Mouse (Mus musculus) lung, postnatal 0 days (tissue): ENCODE measurements around the gene Hcrtr1. TPM values are rescaled to one million over a fixed set of nuclear protein-coding genes. Genes with fewer than 3 reads are reported as not detected.

Experiments
- ATAC-seq: fragments of 200-750 bp; cut with Nextera tagmentation; 2 replicates; pipeline ENCODE4 v1.8.0; 2017; ENCODE audit warnings: moderate library complexity
- DNase-seq: peaks from one replicate; pipeline ENCODE4 v3.0.0-alpha.2; 2016; ENCODE audit warnings: low spot score
- H3K27ac ChIP-seq: fragments of 300-500 bp; sonication (generic); 2 replicates; pipeline ENCODE4 v1.5.1; 2014; ENCODE audit warnings: antibody characterized with exemption, mild to moderate bottlenecking, low read length, mixed read lengths
- H3K27me3 ChIP-seq: fragments of 300-500 bp; sonication (generic); replicated peaks from 2 replicates; pipeline ENCODE4 v1.6.1; 2014; ENCODE audit warnings: low read length, mixed read lengths; ENCODE audit not compliant: insufficient read depth
- H3K36me3 ChIP-seq: fragments of 300-500 bp; sonication (generic); 2 replicates; pipeline ENCODE4 v1.6.1; 2014; ENCODE audit warnings: low read length, mixed read lengths; ENCODE audit not compliant: insufficient read depth
- H3K4me1 ChIP-seq: fragments of 300-500 bp; sonication (generic); 2 replicates; pipeline ENCODE4 v1.6.1; 2014; ENCODE audit warnings: antibody characterized with exemption, low read depth, low read length, mixed read lengths; ENCODE audit not compliant: insufficient read depth
- H3K4me2 ChIP-seq: fragments of 300-500 bp; sonication (generic); replicated peaks from 2 replicates; pipeline ENCODE4 v1.6.1; 2014; ENCODE audit warnings: low read depth, mild to moderate bottlenecking, low read length, moderate library complexity, mixed read lengths
- H3K4me3 ChIP-seq: fragments of 300-500 bp; sonication (generic); 2 replicates; pipeline ENCODE4 v1.5.1; 2014; ENCODE audit warnings: low read depth, low read length
- H3K9ac ChIP-seq: fragments of 300-500 bp; sonication (generic); replicated peaks from 2 replicates; pipeline ENCODE4 v1.6.1; 2014; ENCODE audit warnings: low read depth, mild to moderate bottlenecking
- H3K9me3 ChIP-seq: fragments of 300-500 bp; sonication (generic); 2 replicates; pipeline ENCODE4 v1.6.1; 2016; ENCODE audit warnings: low read length, mixed read lengths
- CTCF ChIP-seq: IDR thresholded peaks from 2 replicates; pipeline ENCODE4 v1.5.1; 2016; ENCODE audit warnings: antibody characterized with exemption, mild to moderate bottlenecking
- EP300 ChIP-seq: IDR thresholded peaks from 2 replicates; pipeline ENCODE4 v1.6.1; 2016; ENCODE audit warnings: antibody characterized with exemption, mild to moderate bottlenecking, control low read depth
- WGBS: fragments of 180-500 bp; shearing (Covaris S2); extraction: QIAGEN DNeasy Blood & Tissue Kit; methylation state at CpG from one replicate; pipeline ENCODE4 v1.1.7; 2014; 5-methylcytosine and 5-hydroxymethylcytosine counted together
- polyA plus RNA-seq: library from polyadenylated mRNA; unstranded; fragments of >200 nt; fragmentation: Nextera tagmentation; extraction: Ambion mirVana; gene quantifications from 2 replicates; pipeline ENCODE4 v1.2.1, GENCODE M21; 2015

Gene Hcrtr1
- polyA plus RNA-seq, 1 experiment from 2014 or later: 0.18 TPM

DNA sequence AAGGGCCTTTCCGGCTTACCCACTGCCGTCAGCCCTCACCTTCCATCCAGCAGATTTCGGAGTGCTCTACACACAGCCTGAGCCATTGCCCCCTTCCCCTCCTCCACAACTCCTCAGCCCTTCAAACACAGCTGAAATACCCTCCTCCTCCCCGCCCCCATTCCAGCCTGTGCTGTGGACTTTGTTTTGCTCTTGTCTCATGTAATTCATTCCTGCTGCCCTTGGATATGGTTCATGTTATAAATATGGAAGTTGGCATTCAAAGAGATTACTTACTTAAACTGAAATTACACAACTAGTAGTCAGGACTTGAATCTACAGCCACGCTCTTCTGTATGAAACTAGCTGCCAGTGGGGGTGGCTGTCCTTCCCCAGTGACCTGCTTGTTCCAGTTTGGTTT, 16.1 kb downstream of the Hcrtr1 start:
- peak; percentile 39; the same call in 1 of the 2 replicates for TF ChIP-seq EP300
- TF ChIP-seq CTCF: no peak
- H3K27ac ChIP-seq: peak overlapping the region; percentile 91
- H3K4me3 ChIP-seq: no peak overlapping the region
- DNase-seq (peak; percentile 52), ATAC-seq (no peak)
- 67% methylated on average over 5 of the region's 5 CpGs for WGBS
- no peaks in the 10 kb centered on the region for H3K9me3 ChIP-seq
- H3K36me3 ChIP-seq: peaks cover 19% of the 10 kb centered on the region; the same call in 1 of the 2 replicates
- H3K4me1 ChIP-seq: peaks cover 7% of the 10 kb centered on the region; the same call in 1 of the 2 replicates
- no peaks in the 10 kb centered on the region for H3K27me3 ChIP-seq
- no peak overlapping the region for H3K9ac ChIP-seq
- no peak overlapping the region for H3K4me2 ChIP-seq

DNA sequence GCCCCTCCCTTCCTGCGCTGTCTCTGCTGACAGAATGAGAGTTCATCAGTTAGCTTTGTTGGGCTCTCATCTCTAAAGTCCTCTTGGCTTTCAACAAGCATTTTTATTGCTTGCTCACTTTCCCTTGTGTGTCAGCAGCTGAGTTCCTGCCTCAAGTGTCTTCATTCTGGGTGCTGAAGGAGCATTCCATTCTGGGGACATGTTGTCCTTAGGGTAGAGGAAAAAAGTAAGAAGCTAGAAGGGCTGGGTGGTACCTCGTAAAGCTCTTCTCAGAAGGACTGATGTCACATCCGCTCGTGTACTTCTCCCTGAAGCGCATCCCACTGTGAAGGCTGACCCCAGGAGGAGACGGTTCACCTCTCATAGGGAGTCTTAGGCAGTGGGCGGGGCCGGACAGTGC, 17.6 kb downstream of the Hcrtr1 start:
- H3K4me3 ChIP-seq: no peak overlapping the region
- H3K27ac ChIP-seq: peak overlapping the region; percentile 91
- H3K36me3 ChIP-seq: peaks cover 19% of the 10 kb centered on the region; the same call in 1 of the 2 replicates
- H3K27me3 ChIP-seq: no peaks in the 10 kb centered on the region
- peaks cover 7% of the 10 kb centered on the region; the same call in 1 of the 2 replicates for H3K4me1 ChIP-seq
- DNase-seq (peak; percentile 90), ATAC-seq (peak; percentile 67)
- H3K9me3 ChIP-seq: no peaks in the 10 kb centered on the region
- H3K9ac ChIP-seq: no peak overlapping the region
- H3K4me2 ChIP-seq: no peak overlapping the region
- 67% methylated on average over 8 of the region's 8 CpGs for WGBS
- peak; percentile 100 for TF ChIP-seq EP300
- TF ChIP-seq CTCF: no peak

DNA sequence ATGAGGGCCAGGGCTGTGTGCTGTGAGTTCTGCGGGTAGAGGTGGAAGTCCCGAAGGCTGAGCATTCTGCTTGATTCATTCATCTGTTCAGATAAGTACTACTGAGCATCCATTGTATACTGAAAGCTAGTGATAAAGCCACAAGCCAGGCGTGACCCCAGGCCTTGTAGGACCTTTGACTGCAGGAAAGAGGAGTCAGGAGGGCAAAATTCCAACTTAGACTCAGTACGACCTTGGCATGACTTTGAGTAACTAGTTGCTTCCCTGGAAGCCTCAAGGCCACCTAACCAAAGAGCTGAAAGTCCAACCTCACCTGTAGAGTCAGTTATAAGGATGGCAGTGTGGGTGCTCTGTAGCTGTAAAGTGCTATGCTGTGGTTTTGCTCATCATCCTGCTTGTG, 18.4 kb downstream of the Hcrtr1 start:
- 77% methylated on average over 4 of the region's 4 CpGs for WGBS
- no peak for DNase-seq

DNA sequence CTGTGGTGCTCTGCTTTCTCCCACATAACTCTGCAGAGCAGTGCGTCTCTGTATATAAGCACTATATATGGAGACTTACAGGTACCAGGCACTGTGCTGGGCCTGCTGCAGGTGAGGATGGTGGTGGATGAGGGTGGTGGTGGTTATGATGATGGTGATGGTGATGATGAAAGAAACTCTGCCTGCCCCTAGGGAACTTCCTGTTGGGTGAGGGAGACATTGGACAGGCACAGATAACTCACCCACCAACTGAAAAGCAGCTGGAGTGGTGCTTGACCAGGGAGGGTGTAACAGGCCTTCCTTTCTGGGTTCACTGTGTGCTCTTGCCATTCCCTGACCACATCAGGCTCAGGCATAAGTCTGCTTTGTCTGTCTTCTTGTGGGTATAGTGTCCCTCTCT, 26.4 kb downstream of the Hcrtr1 start:
- DNase-seq (no peak), ATAC-seq (no peak)
- 89% methylated on average over 1 of the region's 1 CpGs for WGBS
- no peaks in the 10 kb centered on the region for H3K27me3 ChIP-seq
- H3K9ac ChIP-seq: no peak overlapping the region
- peaks cover 17% of the 10 kb centered on the region for H3K4me1 ChIP-seq
- H3K4me2 ChIP-seq: no peak overlapping the region
- peaks cover 6% of the 10 kb centered on the region; the same call in 1 of the 2 replicates for H3K36me3 ChIP-seq
- TF ChIP-seq EP300: no peak
- no peak for TF ChIP-seq CTCF
- H3K27ac ChIP-seq: no peak overlapping the region
- no peaks in the 10 kb centered on the region for H3K9me3 ChIP-seq
- no peak overlapping the region for H3K4me3 ChIP-seq

More for the DNA sequence above, 18.4 kb downstream of the Hcrtr1 start:
- no peak overlapping the region for H3K4me3 ChIP-seq
- H3K4me2 ChIP-seq: no peak overlapping the region
- no peak for ATAC-seq
- no peak overlapping the region for H3K9ac ChIP-seq
- no peaks in the 10 kb centered on the region for H3K9me3 ChIP-seq
- peaks cover 13% of the 10 kb centered on the region; the same call in 1 of the 2 replicates for H3K36me3 ChIP-seq
- peaks cover 7% of the 10 kb centered on the region; the same call in 1 of the 2 replicates for H3K4me1 ChIP-seq
- TF ChIP-seq CTCF: no peak
- no peak for TF ChIP-seq EP300
- H3K27ac ChIP-seq: peak overlapping the region; percentile 86
- H3K27me3 ChIP-seq: no peaks in the 10 kb centered on the region

DNA sequence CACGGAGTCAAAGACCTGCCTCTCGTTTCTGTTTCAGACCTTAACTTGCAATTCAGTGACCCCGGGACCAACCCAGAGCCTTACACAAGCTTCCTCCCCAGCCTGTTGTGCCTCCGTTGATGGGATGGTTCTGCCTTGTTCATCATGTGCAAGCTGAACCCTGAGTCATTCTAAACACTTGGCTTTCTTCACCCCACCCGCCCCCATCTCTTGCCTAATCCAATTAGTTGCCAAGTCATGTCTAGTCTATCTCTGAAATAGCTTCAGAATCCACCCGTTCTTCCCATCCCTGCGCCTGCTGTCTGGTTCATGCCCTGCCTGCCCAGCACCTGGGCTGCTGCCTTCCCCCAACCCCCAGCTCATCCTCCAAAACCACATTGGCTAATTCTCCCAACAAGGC, 26.9 kb downstream of the Hcrtr1 start:
- Histone ChIP-seq H3K27me3 (no peaks in the 10 kb centered on the region), H3K27ac (peak overlapping the region; percentile 92; the same call in 1 of the 2 replicates), H3K9ac (no peak overlapping the region), H3K36me3 (peaks cover 6% of the 10 kb centered on the region; the same call in 1 of the 2 replicates), H3K4me3 (no peak overlapping the region), H3K4me2 (0 out of 2 replicates have a peak overlapping the region, but pooled peaks have one; percentile 11), H3K9me3 (no peaks in the 10 kb centered on the region), H3K4me1 (peaks cover 17% of the 10 kb centered on the region)
- ATAC-seq (no peak), DNase-seq (peak; percentile 85)
- TF ChIP-seq EP300 (peak; percentile 67; the same call in 1 of the 2 replicates), CTCF (no peak)
- 50% methylated on average over 7 of the region's 7 CpGs for WGBS

DNA sequence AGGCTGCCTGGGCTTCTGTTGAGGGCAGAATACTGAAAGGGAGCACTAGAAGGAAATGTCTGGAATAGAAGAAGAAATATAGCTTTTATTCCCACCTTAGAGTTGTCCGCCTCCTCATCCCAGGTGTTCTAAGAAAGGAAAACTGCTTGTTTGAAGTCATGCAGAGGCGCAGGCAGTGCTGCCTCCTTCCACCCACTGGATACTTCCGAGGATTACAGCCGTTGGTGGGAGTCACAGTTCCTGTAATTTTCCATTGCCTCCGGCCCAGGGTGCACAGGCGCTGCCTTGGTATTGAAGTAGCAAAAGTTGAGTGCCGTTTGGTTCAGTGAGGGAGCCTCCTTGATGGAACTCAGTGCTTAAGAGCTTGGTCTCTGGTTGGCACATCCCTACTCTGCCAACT, 29.1 kb downstream of the Hcrtr1 start:
- Histone ChIP-seq H3K9me3 (no peaks in the 10 kb centered on the region), H3K27ac (peak overlapping the region; percentile 92), H3K27me3 (no peaks in the 10 kb centered on the region), H3K4me1 (peaks cover 21% of the 10 kb centered on the region), H3K4me2 (0 out of 2 replicates have a peak overlapping the region, but pooled peaks have one; percentile 22), H3K9ac (peak overlapping the region; percentile 12; the same call in 1 of the 2 replicates), H3K36me3 (no peaks in the 10 kb centered on the region; the same call in 1 of the 2 replicates), H3K4me3 (no peak overlapping the region)
- ATAC-seq (0 out of 2 replicates have a peak, but pooled peaks have one; percentile 6), DNase-seq (peak; percentile 50)
- TF ChIP-seq EP300 (no peak), CTCF (0 out of 2 replicates have a peak, but pooled peaks have one; percentile 10)
- WGBS: 64% methylated on average over 7 of the region's 7 CpGs
